Mouse (Mus musculus) skeletal muscle tissue, postnatal 0 days (tissue): Measurements from ENCODE around the gene Syn2. TPM values are rescaled to one million over a fixed set of nuclear protein-coding genes. Genes with fewer than 3 reads are reported as not detected.

Source experiments
- microRNA-seq, 2 experiments: library from miRNA; unstranded; fragments of <30 nt; microRNA quantifications; one replicate each; pipeline ENCODE4; 2016
- polyA plus RNA-seq: library from polyadenylated mRNA; unstranded; fragments of >200 nt; fragmentation: Nextera tagmentation; extraction: Ambion mirVana; gene quantifications from 2 replicates; pipeline ENCODE4 v1.2.1, GENCODE M21; 2015

The Syn2 gene
- polyA plus RNA-seq: 3.5 and 4.4 TPM in 2 replicates

GRCm38 (mm10) chr6:115134501-115135331 lies at the start of gene Syn2:
Gene Syn2 (plus strand): TSS chr6:115134902.

GRCm38 (mm10) chr6:115227043-115227442 lies 92.3 kb downstream of the Syn2 start, which contains the start of gene Gm17482:
Gene Gm17482 (plus strand): TSS chr6:115227343.

GRCm38 (mm10) chr6:115252099-115252873 lies 117.6 kb downstream of the Syn2 start, which contains the start of gene Timp4:
Gene Timp4 (minus strand): TSS chr6:115252205.

Small RNAs within 50 kb of the gene (microRNA-seq; reads per million reads assigned to microRNA genes)
- 0 reads per million in 2 experiments for gene Gm24767

Other genes with a start within 250 kb of the Syn2 start
- gene Vgll4, start 164.9 kb upstream of the Syn2 start, polyA plus RNA-seq: 40.1 and 46.3 TPM in 2 replicates
- gene Tamm41, start 97.0 kb upstream of the Syn2 start, polyA plus RNA-seq: 25.7 and 26.7 TPM in 2 replicates
- not detected in 2 replicates for gene Gm17482, start 92.4 kb downstream of the Syn2 start, polyA plus RNA-seq
- 3.9 and 5.4 TPM in 2 replicates for gene Timp4, start 117.3 kb downstream of the Syn2 start, polyA plus RNA-seq
- gene Pparg, start 226.0 kb downstream of the Syn2 start, polyA plus RNA-seq: 10.0 and 49.9 TPM in 2 replicates